Mouse (Mus musculus) E14TG2a.4 (cell line): ENCODE results near the gene Nudt22.

Experiments used
- CTCF ChIP-seq: conservative IDR thresholded peaks from 2 replicates; pipeline ENCODE4 v1.5.1; 2014; ENCODE audit warnings: low read length
- NANOG ChIP-seq: IDR thresholded peaks from 2 replicates; pipeline ENCODE4 v1.6.1; 2014; ENCODE audit warnings: borderline replicate concordance, low read length, mixed read lengths
- POU5F1 ChIP-seq: IDR thresholded peaks from 2 replicates; pipeline ENCODE4 v1.6.1; 2014; ENCODE audit warnings: low read length, borderline replicate concordance

- TF ChIP-seq NANOG (no peak), CTCF (no peak), POU5F1 (no peak)
Observed at GRCm38 (mm10) chr19:6956461-6956860, 39.5 kb downstream of the Nudt22 start.
